Mouse (Mus musculus) lung, embryonic 16.5 days (tissue): ENCODE measurements around the gene Fam43b. TPM values are rescaled to one million over a fixed set of nuclear protein-coding genes. Genes with fewer than 3 reads are reported as not detected.

Experiments used
- polyA plus RNA-seq: library from polyadenylated mRNA; unstranded; fragments of >200 nt; fragmentation: Nextera tagmentation; extraction: Ambion mirVana; gene quantifications from 2 replicates; pipeline ENCODE4 v1.2.1, GENCODE M21; 2015

Gene Fam43b
- polyA plus RNA-seq, 1 experiment from 2014 or later = 0.09 TPM

Other genes with a start within 250 kb of the Fam43b start
- 140 and 166 TPM in 2 replicates for gene Hp1bp3, start 180.2 kb downstream of the Fam43b start, polyA plus RNA-seq
- gene Sh2d5, start 146.1 kb downstream of the Fam43b start, polyA plus RNA-seq = 0.20 and 0.25 TPM in 2 replicates
- 2.9 and 3.0 TPM in 2 replicates for gene Kif17, start 146.1 kb downstream of the Fam43b start, polyA plus RNA-seq
- gene Ddost, start 91.8 kb downstream of the Fam43b start, polyA plus RNA-seq = 402 TPM in 2 replicates
- gene Pink1, start 70.2 kb downstream of the Fam43b start, polyA plus RNA-seq = 44.1 and 49.4 TPM in 2 replicates
- 19.8 and 22.8 TPM in 2 replicates for gene Cda, start 28.5 kb downstream of the Fam43b start, polyA plus RNA-seq
- 16.8 and 18.2 TPM in 2 replicates for gene Mul1, start 38.1 kb upstream of the Fam43b start, polyA plus RNA-seq
- gene Camk2n1, start 57.8 kb upstream of the Fam43b start, polyA plus RNA-seq = 2.5 and 2.9 TPM in 2 replicates
- 0.09 and 0.15 TPM in 2 replicates for gene Vwa5b1, start 239.4 kb upstream of the Fam43b start, polyA plus RNA-seq